18 mouse cellular contexts compared by ENCODE assay signal in the genomic region with DNA sequence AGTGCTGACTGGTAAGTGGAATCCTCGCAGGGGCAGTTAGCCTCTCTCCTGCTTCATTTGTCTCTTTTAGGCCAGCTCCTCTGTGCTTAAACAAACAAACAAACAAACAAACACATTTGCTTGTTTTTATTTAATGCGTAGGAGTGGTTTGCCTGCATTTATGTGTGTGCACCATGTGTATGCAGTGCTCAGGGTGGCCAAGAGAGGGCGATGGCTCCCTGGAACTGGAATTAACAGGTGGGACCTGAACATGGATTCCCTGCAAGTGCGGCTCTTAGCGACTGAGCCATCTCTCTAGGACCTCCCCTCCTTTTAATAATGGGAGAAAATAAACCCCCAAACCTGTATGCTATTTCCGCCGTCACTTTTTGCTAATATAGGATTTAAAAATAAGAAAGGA.
A peak's percentile ranks its signal among the peaks of the same experiment; 100 is the strongest.
DNase-seq lines count a peak whose midpoint lies in the region; ATAC-seq and TF ChIP-seq lines count a peak whose summit lies in the region.
"Had no signal": no experiment of that assay in that cellular context is flagged by ENCODE, and none has a peak within 500 bp of the region (broad histone marks: within the 10 kb centered on the region; RNA-seq: fewer than 3 reads in every experiment).

No protein-coding gene starts in this region.

- WGBS in kidney, adult 2 months: 97% methylated on average over 7 of the region's 7 CpGs
- 93% methylated on average over 7 of the region's 7 CpGs for WGBS in kidney, embryonic 16.5 days
- WGBS in lung, postnatal 0 days: 96% methylated on average over 7 of the region's 7 CpGs

- no peak overlapping the region for H3K4me3 ChIP-seq in kidney, adult 2 months (ENCODE audit: insufficient read depth, low read depth, low read length)
- H3K4me3 ChIP-seq in kidney, embryonic 16.5 days (ENCODE audit: low read length): no peak overlapping the region
- H3K4me3 ChIP-seq in lung, postnatal 0 days (ENCODE audit: low read depth, low read length): no peak overlapping the region
- H3K4me3 ChIP-seq: embryonic facial prominence, embryonic 13.5 days; forebrain, embryonic 10.5 days; hindbrain, embryonic 15.5 days; left cerebral cortex, adult 2 months; limb, embryonic 13.5 days; midbrain, embryonic 15.5 days had no signal

- H3K4me1 ChIP-seq in kidney, adult 2 months (ENCODE audit: control insufficient read depth, insufficient read depth, low read length): peaks cover 11% of the 10 kb centered on the region; the same call in 1 of the 2 replicates
- H3K4me1 ChIP-seq in kidney, embryonic 16.5 days (ENCODE audit: insufficient read depth, low read length): peaks cover 16% of the 10 kb centered on the region
- H3K4me1 ChIP-seq in lung, postnatal 0 days (ENCODE audit: insufficient read depth, low read depth, low read length): no peaks in the 10 kb centered on the region
- H3K4me1 ChIP-seq: hindbrain, embryonic 15.5 days had no signal

- no peaks in the 10 kb centered on the region for H3K36me3 ChIP-seq in kidney, adult 2 months (ENCODE audit: control insufficient read depth, insufficient read depth, low read length)
- no peaks in the 10 kb centered on the region for H3K36me3 ChIP-seq in kidney, embryonic 16.5 days (ENCODE audit: insufficient read depth, low read length)
- H3K36me3 ChIP-seq in lung, postnatal 0 days (ENCODE audit: insufficient read depth, low read length): no peaks in the 10 kb centered on the region
- H3K36me3 ChIP-seq: embryonic facial prominence, embryonic 13.5 days; forebrain, embryonic 10.5 days; hindbrain, embryonic 15.5 days; limb, embryonic 13.5 days; midbrain, embryonic 15.5 days had no signal

- H3K9ac ChIP-seq in kidney, embryonic 16.5 days (replicated peaks; ENCODE audit: low read length): no peak overlapping the region
- H3K9ac ChIP-seq in lung, postnatal 0 days (replicated peaks; ENCODE audit: low read depth): no peak overlapping the region
- H3K9ac ChIP-seq: embryonic facial prominence, embryonic 13.5 days; hindbrain, embryonic 15.5 days; limb, embryonic 13.5 days; midbrain, embryonic 15.5 days had no signal

- H3K27ac ChIP-seq in kidney, adult 2 months (ENCODE audit: insufficient read depth, low read depth, low read length): no peak overlapping the region
- no peak overlapping the region; the same call in 1 of the 2 replicates for H3K27ac ChIP-seq in kidney, embryonic 16.5 days (ENCODE audit: low read length)
- no peak overlapping the region for H3K27ac ChIP-seq in lung, postnatal 0 days (ENCODE audit: low read length)
- H3K27ac ChIP-seq: embryonic facial prominence, embryonic 13.5 days; forebrain, embryonic 10.5 days; hindbrain, embryonic 15.5 days; left cerebral cortex, adult 2 months; macrophage; midbrain, embryonic 15.5 days had no signal

- H3K4me2 ChIP-seq in kidney, embryonic 16.5 days (replicated peaks; ENCODE audit: low read depth, low read length): no peak overlapping the region
- no peak overlapping the region for H3K4me2 ChIP-seq in lung, postnatal 0 days (replicated peaks; ENCODE audit: low read depth, low read length)
- H3K4me2 ChIP-seq: embryonic facial prominence, embryonic 13.5 days; hindbrain, embryonic 15.5 days; midbrain, embryonic 15.5 days had no signal

- TF ChIP-seq CTCF in kidney, adult 2 months (conservative IDR thresholded peaks at IDR 0.05; ENCODE audit: insufficient read depth, insufficient read length, low read depth, low read length): 0 out of 2 replicates have a peak, but pooled peaks have one; percentile 10
- TF ChIP-seq CTCF in lung, postnatal 0 days (IDR thresholded peaks at IDR 0.05): peak; percentile 47

- TF ChIP-seq POLR2A in kidney, adult 2 months (IDR thresholded peaks at IDR 0.05; ENCODE audit: low read depth, low read length): no peak

- no peak for TF ChIP-seq EP300 in lung, postnatal 0 days (IDR thresholded peaks at IDR 0.05)

- ATAC-seq in kidney, embryonic 16.5 days (ENCODE audit: low FRiP score, low TSS enrichment): no peak
- no peak for ATAC-seq in lung, postnatal 0 days
- ATAC-seq in megakaryocyte, adult 5-6 weeks (ENCODE audit: poor library complexity, severe bottlenecking): no peak
- ATAC-seq: midbrain, embryonic 15.5 days had no signal

- DNase-seq in kidney, adult 2 months: no peak
- no peak for DNase-seq in lung, postnatal 0 days (ENCODE audit: low spot score)
- no peak for DNase-seq in lung, postnatal 10 days
- DNase-seq in R1 (ENCODE audit: low read depth, low spot score): peak; percentile 78
- no peak for DNase-seq in retina, embryonic 14.5 days (ENCODE audit: low spot score)
- DNase-seq: cerebellum, adult 11 months; cerebellum, postnatal 25 days; heart, adult 18-20 months; right cerebral cortex, postnatal 14 days had no signal

- no peaks in the 10 kb centered on the region for H3K27me3 ChIP-seq in kidney, adult 2 months (replicated peaks; ENCODE audit: control insufficient read depth, insufficient read depth, low read length)
- H3K27me3 ChIP-seq in kidney, embryonic 16.5 days (ENCODE audit: insufficient read depth, low read length): no peaks in the 10 kb centered on the region
- H3K27me3 ChIP-seq in lung, postnatal 0 days (replicated peaks; ENCODE audit: insufficient read depth, low read length): no peaks in the 10 kb centered on the region
- H3K27me3 ChIP-seq: hindbrain, embryonic 15.5 days; limb, embryonic 13.5 days; midbrain, embryonic 15.5 days had no signal

- H3K9me3 ChIP-seq in kidney, embryonic 16.5 days (ENCODE audit: low read length): no peaks in the 10 kb centered on the region
- no peaks in the 10 kb centered on the region for H3K9me3 ChIP-seq in lung, postnatal 0 days (ENCODE audit: low read length)
- H3K9me3 ChIP-seq: embryonic facial prominence, embryonic 13.5 days; hindbrain, embryonic 15.5 days; limb, embryonic 13.5 days; midbrain, embryonic 15.5 days had no signal
